Mouse (Mus musculus) cortical plate, adult 2 months (tissue): ENCODE measurements at regions not wholly inside any gene's neighbourhood (a gene's known extent, or its start where the extent isn't known, plus 50 kb on each side); places are given as distances from the start of the nearest gene placed in this dataset.

ENCODE experiments used
- H3K27ac ChIP-seq: fragments of 200-500 bp; 2 replicates; pipeline ENCODE4 v1.5.1; 2012; ENCODE audit warnings: low read length, control low read depth, inconsistent platforms; ENCODE audit not compliant: insufficient read depth
- H3K4me1 ChIP-seq: fragments of 200-500 bp; 2 replicates; pipeline ENCODE4 v1.6.1; 2011; ENCODE audit warnings: low read length; ENCODE audit not compliant: control insufficient read depth, insufficient read depth
- H3K4me3 ChIP-seq: fragments of 200-500 bp; 2 replicates; pipeline ENCODE4 v1.5.1; 2011; ENCODE audit warnings: mild to moderate bottlenecking, low read length, control low read depth; ENCODE audit not compliant: insufficient read depth
- CTCF ChIP-seq: fragments of 200-500 bp; IDR thresholded peaks from 2 replicates; pipeline ENCODE4 v1.5.1; 2011; ENCODE audit warnings: mild to moderate bottlenecking, control low read depth, low read length; ENCODE audit not compliant: insufficient read depth; ENCODE audit errors: extremely low read depth
- POLR2A ChIP-seq: fragments of 200-500 bp; IDR thresholded peaks from 2 replicates; pipeline ENCODE4 v1.6.1; 2011; ENCODE audit warnings: mild to moderate bottlenecking, low read length, control low read depth; ENCODE audit not compliant: insufficient read depth; ENCODE audit errors: extremely low read depth

DNA sequence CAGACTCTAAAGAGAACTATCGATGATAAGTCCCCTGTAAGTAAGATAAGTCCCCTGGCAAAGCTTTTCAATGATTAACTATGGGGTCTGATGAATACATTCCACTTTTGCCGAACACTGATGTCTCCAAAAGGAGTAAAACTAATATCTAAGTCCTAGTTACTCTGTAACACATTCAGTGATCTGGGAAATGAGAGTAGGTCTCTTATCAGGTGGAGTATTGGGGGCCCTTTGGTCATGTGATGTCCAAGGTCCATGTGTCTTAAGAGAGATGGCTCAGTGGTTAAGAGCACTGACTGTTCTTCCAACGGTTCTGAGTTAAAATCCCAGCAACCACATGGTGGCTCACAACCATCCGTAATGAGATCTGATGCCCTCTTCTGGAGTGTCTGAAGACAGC lies 242.0 kb upstream of the Crim1 start:
- no peak overlapping the region for H3K4me3 ChIP-seq
- TF ChIP-seq POLR2A (no peak), CTCF (no peak)
- no peak overlapping the region for H3K27ac ChIP-seq
- H3K4me1 ChIP-seq = no peaks in the 10 kb centered on the region

DNA sequence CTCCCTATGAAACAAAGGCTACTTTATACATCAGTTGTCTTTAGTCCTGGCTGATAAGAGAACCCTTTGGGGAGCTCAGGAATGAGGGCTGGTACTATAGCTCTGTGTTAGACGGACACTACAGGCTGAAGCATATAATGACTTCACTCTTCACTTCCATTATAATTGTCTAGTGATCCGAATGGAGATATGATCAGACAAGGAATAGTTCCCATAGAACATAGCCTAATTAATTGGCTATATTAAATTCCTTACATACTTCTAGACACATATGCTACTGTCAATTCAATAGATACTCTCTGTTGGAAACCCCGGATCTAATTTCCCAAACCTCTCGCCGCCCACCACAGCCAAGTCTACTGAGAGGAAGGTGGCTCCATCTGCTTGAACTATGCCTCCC lies 238.8 kb upstream of the Crim1 start:
- Histone ChIP-seq H3K4me3 (no peak overlapping the region), H3K27ac (no peak overlapping the region), H3K4me1 (no peaks in the 10 kb centered on the region)
- no peak for TF ChIP-seq CTCF
- TF ChIP-seq POLR2A = no peak

DNA sequence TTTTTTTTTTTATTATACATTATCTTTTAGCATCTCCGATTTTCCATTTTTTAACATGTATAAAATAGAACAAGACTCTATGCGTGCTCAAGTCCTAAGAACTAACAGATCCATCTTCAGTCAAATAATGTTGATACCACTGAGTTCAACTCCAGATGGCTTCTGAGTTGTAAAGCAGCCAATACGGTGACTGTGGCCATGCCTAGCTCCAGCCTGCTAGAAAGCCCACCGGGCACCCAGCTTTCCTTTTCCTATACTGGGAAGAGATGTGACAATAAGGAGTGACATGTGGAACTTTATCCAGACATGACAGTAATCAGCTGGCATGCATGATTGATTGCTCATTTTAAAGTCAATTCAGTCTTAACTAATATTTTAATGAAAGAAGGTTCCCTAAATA lies 236.7 kb upstream of the Crim1 start:
- Histone ChIP-seq H3K4me3 (no peak overlapping the region), H3K27ac (no peak overlapping the region), H3K4me1 (no peaks in the 10 kb centered on the region)
- TF ChIP-seq CTCF (no peak), POLR2A (no peak)

DNA sequence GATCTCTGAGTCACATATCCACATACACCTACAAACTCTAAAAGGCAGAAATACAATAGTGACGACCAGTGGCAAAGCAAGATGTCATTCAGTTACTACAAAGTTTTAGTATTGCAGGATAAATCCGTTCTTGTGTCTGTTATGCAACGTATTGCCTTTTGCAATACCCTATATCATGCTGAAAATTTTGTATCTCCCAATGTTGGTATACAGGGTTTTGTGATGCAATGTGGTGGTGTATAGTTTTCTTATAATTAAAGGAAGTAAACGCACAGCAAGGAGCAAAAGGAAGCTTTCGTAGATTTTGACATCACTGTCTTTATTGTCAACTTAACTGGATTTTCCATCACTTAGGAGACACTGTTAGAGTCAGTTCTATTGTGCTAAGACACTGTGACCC lies 231.5 kb upstream of the Crim1 start:
- Histone ChIP-seq H3K4me1 (no peaks in the 10 kb centered on the region), H3K4me3 (no peak overlapping the region), H3K27ac (no peak overlapping the region)
- TF ChIP-seq CTCF (no peak), POLR2A (no peak)

DNA sequence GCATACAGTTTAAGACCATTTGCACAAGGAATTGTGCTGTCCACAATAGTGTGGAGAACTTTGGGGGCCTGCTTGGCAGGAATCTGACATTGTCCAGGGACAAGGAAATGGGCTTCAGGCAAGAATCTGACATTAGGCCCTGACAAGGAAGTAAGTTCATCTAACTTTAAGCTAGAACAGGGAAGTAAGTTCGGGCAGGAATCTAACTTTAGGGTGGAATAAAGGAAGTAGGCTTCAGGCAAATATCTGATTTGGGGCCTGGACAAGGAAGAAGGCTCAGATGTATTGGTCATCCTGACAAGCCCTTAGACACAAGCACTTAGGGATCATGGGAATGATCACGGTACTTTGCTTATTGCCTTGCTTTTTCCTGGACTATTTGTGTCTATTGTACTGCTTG lies 230.9 kb upstream of the Crim1 start:
- Histone ChIP-seq H3K27ac (no peak overlapping the region; the same call in 1 of the 2 replicates), H3K4me1 (no peaks in the 10 kb centered on the region)
- TF ChIP-seq POLR2A (no peak), CTCF (no peak)

More for the DNA sequence above, 230.9 kb upstream of the Crim1 start:
- H3K4me3 ChIP-seq = no peak overlapping the region
